Mouse (Mus musculus) CH12.LX (cell line): ENCODE data around the gene Brd2. TPM values are rescaled to one million over a fixed set of nuclear protein-coding genes. Genes with fewer than 3 reads are reported as not detected.

Source experiments
- DNase-seq: peaks from one replicate; pipeline ENCODE4 v3.0.0-alpha.2; 2013; ENCODE audit errors: extremely low read depth
- H3K27ac ChIP-seq: 2 replicates; pipeline ENCODE4 v1.5.1; 2012; ENCODE audit warnings: low read depth, mild to moderate bottlenecking, control low read depth, moderate library complexity; ENCODE audit not compliant: insufficient read depth
- H3K27me3 ChIP-seq: replicated peaks from 2 replicates; pipeline ENCODE3; 2012; ENCODE audit warnings: inconsistent platforms
- H3K36me3 ChIP-seq, 2 experiments: replicated peaks in 1 of 2; 2 replicates each; pipeline versions ENCODE3 to v1.6.1; 2012; ENCODE audit warnings: inconsistent platforms in 1 of 2, low read length in 1 of 2, mild to moderate bottlenecking in 1 of 2, mixed read lengths in 1 of 2, moderate library complexity in 1 of 2; ENCODE audit not compliant: control insufficient read depth in 1 of 2, insufficient read depth in 1 of 2
- H3K4me1 ChIP-seq, 2 experiments: 2 replicates each; pipeline ENCODE4 v1.6.1; 2012; ENCODE audit warnings: inconsistent platforms in 1 of 2, moderate library complexity in 1 of 2; ENCODE audit not compliant: insufficient read depth in 2 of 2, control insufficient read depth in 1 of 2
- H3K4me2 ChIP-seq: 2 replicates; pipeline ENCODE4 v1.6.1; 2012; ENCODE audit warnings: low read depth, mild to moderate bottlenecking, control low read depth; ENCODE audit not compliant: poor library complexity, insufficient read depth, severe bottlenecking
- H3K4me3 ChIP-seq, 3 experiments: fragments of 150-350 bp in 1 of 3; sonication (generic) in 1 of 3; replicated peaks in 1 of 3; 2 replicates each; pipeline versions ENCODE3 to v1.5.1; 2011 to 2012; ENCODE audit warnings: low read depth in 2 of 3, low read length in 2 of 3, mild to moderate bottlenecking in 2 of 3, moderate library complexity in 2 of 3, control low read depth in 1 of 3, improper control_type of control experiment in 1 of 3, inconsistent platforms in 1 of 3, mixed read lengths in 1 of 3; ENCODE audit not compliant: poor library complexity in 1 of 3
- H3K79me2 ChIP-seq: replicated peaks from 2 replicates; pipeline ENCODE4 v1.6.1; 2012; ENCODE audit warnings: mild to moderate bottlenecking, moderate library complexity; ENCODE audit not compliant: control insufficient read depth, poor library complexity, insufficient read depth, severe bottlenecking; ENCODE audit errors: extremely low read depth
- H3K9ac ChIP-seq: 2 replicates; pipeline ENCODE4 v1.6.1; 2012; ENCODE audit warnings: low read depth, mild to moderate bottlenecking, control low read depth, moderate library complexity; ENCODE audit not compliant: insufficient read depth
- H3K9me3 ChIP-seq: replicated peaks from 2 replicates; pipeline ENCODE3; 2012; ENCODE audit warnings: low read length, inconsistent platforms, mixed read lengths
- BHLHE40 ChIP-seq: IDR thresholded peaks from 2 replicates; pipeline ENCODE4 v1.6.1; 2011; ENCODE audit warnings: mild to moderate bottlenecking, low read depth, low read length, improper control_type of control experiment
- CHD1 ChIP-seq: IDR thresholded peaks from 2 replicates; pipeline ENCODE4 v1.6.1; 2012; ENCODE audit warnings: low read depth, low read length, improper control_type of control experiment, inconsistent platforms
- E2F4 ChIP-seq: IDR thresholded peaks from 2 replicates; pipeline ENCODE4 v1.6.1; 2011; ENCODE audit warnings: low read depth, low read length, improper control_type of control experiment; ENCODE audit not compliant: insufficient replicate concordance
- ELF1 ChIP-seq: IDR thresholded peaks from 2 replicates; pipeline ENCODE4 v1.6.1; 2014; ENCODE audit warnings: low read depth, mild to moderate bottlenecking, inconsistent platforms, low read length, improper control_type of control experiment
- ETS1 ChIP-seq: conservative IDR thresholded peaks from 2 replicates; pipeline ENCODE4 v1.6.1; 2012; ENCODE audit warnings: low read depth, mild to moderate bottlenecking, inconsistent platforms, low read length, improper control_type of control experiment, moderate library complexity
- IRF4 ChIP-seq: IDR thresholded peaks from 2 replicates; pipeline ENCODE4 v1.6.1; 2014; ENCODE audit warnings: low read depth, mild to moderate bottlenecking, inconsistent platforms, low read length, improper control_type of control experiment
- JUN ChIP-seq: IDR thresholded peaks from 2 replicates; pipeline ENCODE4 v1.6.1; 2011; ENCODE audit warnings: low read depth, mild to moderate bottlenecking, low read length, improper control_type of control experiment, moderate library complexity; ENCODE audit not compliant: insufficient read depth
- KAT2A ChIP-seq: IDR thresholded peaks from 2 replicates; pipeline ENCODE4 v1.6.1; 2012; ENCODE audit warnings: low read length, improper control_type of control experiment, inconsistent platforms; ENCODE audit not compliant: insufficient replicate concordance
- MAFK ChIP-seq: IDR thresholded peaks from 2 replicates; pipeline ENCODE4 v1.6.1; 2011; ENCODE audit warnings: low read length, improper control_type of control experiment; ENCODE audit not compliant: insufficient replicate concordance
- MEF2A ChIP-seq: IDR thresholded peaks from 2 replicates; pipeline ENCODE4 v1.6.1; 2014; ENCODE audit warnings: low read depth, mild to moderate bottlenecking, inconsistent platforms, low read length, improper control_type of control experiment, borderline replicate concordance
- MYC ChIP-seq: IDR thresholded peaks from 2 replicates; pipeline ENCODE4 v1.6.1; 2011; ENCODE audit warnings: low read depth, mild to moderate bottlenecking, improper control_type of control experiment, low read length
- NRF1 ChIP-seq: IDR thresholded peaks from 2 replicates; pipeline ENCODE4 v1.6.1; 2014; ENCODE audit warnings: low read depth, mild to moderate bottlenecking, inconsistent platforms, low read length, improper control_type of control experiment, moderate library complexity
- PAX5 ChIP-seq: IDR thresholded peaks from 2 replicates; pipeline ENCODE4 v1.6.1; 2012; ENCODE audit warnings: low read length, inconsistent platforms, mixed read lengths
- POLR2AphosphoS2 ChIP-seq: IDR thresholded peaks from 2 replicates; pipeline ENCODE4 v1.6.1; 2011; ENCODE audit warnings: low read depth, low read length, improper control_type of control experiment
- RAD21 ChIP-seq: IDR thresholded peaks from 2 replicates; pipeline ENCODE4 v1.6.1; 2011; ENCODE audit warnings: low read depth, mild to moderate bottlenecking, low read length, improper control_type of control experiment, moderate library complexity
- SIN3A ChIP-seq: IDR thresholded peaks from 2 replicates; pipeline ENCODE4 v1.6.1; 2012; ENCODE audit warnings: low read length, improper control_type of control experiment, inconsistent platforms
- SMC3 ChIP-seq: IDR thresholded peaks from 2 replicates; pipeline ENCODE4 v1.6.1; 2011; ENCODE audit warnings: low read depth, low read length, improper control_type of control experiment
- TCF12 ChIP-seq: IDR thresholded peaks from 2 replicates; pipeline ENCODE4 v1.6.1; 2014; ENCODE audit warnings: low read depth, mild to moderate bottlenecking, inconsistent platforms, low read length, improper control_type of control experiment
- UBTF ChIP-seq: IDR thresholded peaks from 2 replicates; pipeline ENCODE4 v1.6.1; 2012; ENCODE audit warnings: low read depth, mild to moderate bottlenecking, inconsistent platforms, low read length, improper control_type of control experiment, moderate library complexity
- USF1 ChIP-seq: IDR thresholded peaks from 2 replicates; pipeline ENCODE4 v1.6.1; 2014; ENCODE audit warnings: low read depth, mild to moderate bottlenecking, inconsistent platforms, low read length, improper control_type of control experiment
- USF2 ChIP-seq: conservative IDR thresholded peaks from 2 replicates; pipeline ENCODE4 v1.6.1; 2011; ENCODE audit warnings: low read depth, low read length, improper control_type of control experiment
- ZMIZ1 ChIP-seq: IDR thresholded peaks from 2 replicates; pipeline ENCODE4 v1.6.1; 2012; ENCODE audit warnings: low read depth, mild to moderate bottlenecking, inconsistent platforms, low read length, improper control_type of control experiment
- ZNF384 ChIP-seq: IDR thresholded peaks from 2 replicates; pipeline ENCODE4 v1.6.1; 2012; ENCODE audit warnings: low read depth, low read length, improper control_type of control experiment, inconsistent platforms
- dilution Hi-C: fragments of 300-500 bp; cut with MboI; formaldehyde crosslinking; loops from 2 replicates; pipeline ENCODE4 v1.14.3; 2020; ENCODE audit warnings: low sequenced_read_pairs; ENCODE audit not compliant: extremely low pct_unique_long_range_greater_than_20kb, extremely low pct_ligation_motif_present
- in situ Hi-C: fragments of 300-500 bp; cut with MboI; formaldehyde crosslinking; loops from 3 replicates; pipeline ENCODE4 v1.14.3; 2019; ENCODE audit warnings: low sequenced_read_pairs, low pct_ligation_motif_present, low pct_unique_long_range_greater_than_20kb, mixed read lengths
- polyA plus RNA-seq: library from polyadenylated mRNA; unstranded; fragments of >175 nt; gene quantifications from 2 replicates; pipeline ENCODE4 v1.2.1, GENCODE M21; 2012; ENCODE audit warnings: low read depth; ENCODE audit not compliant: insufficient read length
- total RNA-seq, 2 experiments: library from RNA; depleted of rRNA; stranded (reverse); fragments of 300-350 nt in 1 of 2; fragments of >200 nt in 1 of 2; gene quantifications; 2 replicates each; pipeline ENCODE4 v1.2.3; 2012 to 2014

Brd2 gene
- total and polyA plus RNA-seq, 3 experiments: 101 to 247 (median 141) TPM

DNA sequence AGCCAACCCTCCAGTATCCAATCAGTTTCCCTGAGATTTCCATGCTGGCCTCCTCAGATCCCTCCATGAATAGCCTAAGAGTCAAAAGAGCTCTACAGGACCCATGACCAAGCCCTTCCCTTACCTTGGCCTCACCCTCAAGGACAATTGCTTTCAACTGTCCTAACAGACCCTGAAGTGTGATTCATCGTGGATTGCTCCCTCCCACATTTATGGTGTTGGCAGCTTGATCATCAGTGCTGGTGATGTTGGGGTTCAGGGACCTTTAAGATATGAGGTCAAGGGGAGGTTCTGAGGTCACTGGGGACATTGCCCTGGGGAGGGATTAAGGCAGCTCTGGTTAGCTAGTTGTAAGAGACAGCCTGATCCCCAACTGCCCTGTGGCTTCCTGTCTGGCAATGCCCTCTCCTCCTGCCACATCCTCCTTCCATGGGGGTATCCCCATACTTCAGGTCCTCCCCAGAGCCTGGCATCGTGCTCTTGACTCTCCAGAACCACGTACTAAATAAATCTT lies 25.9 kb downstream of the Brd2 start:
- H3K79me2 ChIP-seq: no peaks in the 10 kb centered on the region
- TF ChIP-seq SMC3: no peak
- no peak for TF ChIP-seq TCF12
- TF ChIP-seq MAFK: no peak
- TF ChIP-seq JUN: no peak
- no peak for TF ChIP-seq CHD1
- TF ChIP-seq ZNF384: no peak
- TF ChIP-seq E2F4: no peak
- no peak for TF ChIP-seq USF2
- no peak for TF ChIP-seq IRF4
- no peak for TF ChIP-seq SIN3A
- no peak for TF ChIP-seq MYC
- no peak for TF ChIP-seq USF1
- TF ChIP-seq KAT2A: no peak
- TF ChIP-seq ELF1: no peak
- no peak for TF ChIP-seq ETS1
- TF ChIP-seq BHLHE40: no peak
- TF ChIP-seq UBTF: no peak
- no peak for TF ChIP-seq RAD21
- TF ChIP-seq PAX5: no peak
- no peak overlapping the region for H3K9ac ChIP-seq
- H3K4me2 ChIP-seq: no peak overlapping the region
- peaks cover 11 to 60% of the 10 kb centered on the region in 2 experiments for H3K4me1 ChIP-seq
- peaks cover 8% of the 10 kb centered on the region for H3K9me3 ChIP-seq
- dilution Hi-C loops: no loop called here
- in situ Hi-C loops: no loop called here
- H3K27me3 ChIP-seq: no peaks in the 10 kb centered on the region
- no peak for DNase-seq
- H3K36me3 ChIP-seq: peaks cover 3 to 28% of the 10 kb centered on the region in 2 experiments
- no peak overlapping the region for H3K27ac ChIP-seq
- no peak overlapping the region for H3K4me3 ChIP-seq

DNA sequence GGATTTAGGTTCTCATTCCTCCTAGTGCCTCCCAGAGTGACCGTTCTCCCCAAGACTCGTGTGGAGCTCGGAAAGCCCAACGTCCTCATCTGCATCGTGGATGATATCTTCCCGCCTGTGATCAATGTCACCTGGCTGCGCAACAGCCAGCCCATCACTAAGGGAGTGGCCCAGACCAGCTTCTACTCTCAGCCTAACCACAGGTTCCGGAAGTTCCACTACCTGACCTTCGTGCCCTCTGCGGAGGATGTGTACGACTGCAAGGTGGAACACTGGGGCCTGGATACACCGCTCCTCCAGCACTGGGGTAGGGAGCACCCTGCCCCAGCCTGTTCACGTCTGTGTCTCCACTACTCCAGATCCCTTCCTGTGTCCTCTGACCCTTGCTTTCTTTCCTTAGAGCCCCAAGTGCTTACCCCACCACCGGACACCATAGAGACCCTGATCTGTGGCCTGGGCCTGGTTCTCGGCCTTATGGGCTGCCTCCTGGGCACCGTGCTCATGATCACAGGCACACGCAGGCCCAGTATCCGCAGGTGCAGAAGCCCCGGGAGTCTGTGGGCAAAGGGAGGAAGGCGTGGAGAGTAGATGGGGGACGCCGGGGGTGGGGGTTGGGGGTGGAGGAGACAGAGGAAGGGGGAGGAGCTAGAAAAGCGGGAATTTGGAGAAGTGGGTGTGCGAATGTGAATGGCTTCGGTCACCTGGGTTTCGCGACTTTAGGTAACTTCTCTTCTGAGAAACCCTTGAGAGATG lies 28.0 kb downstream of the Brd2 start:
- dilution Hi-C loops: no loop called here
- TF ChIP-seq MAFK (no peak), CHD1 (no peak), POLR2AphosphoS2 (no peak), ETS1 (no peak), ZMIZ1 (no peak), MEF2A (no peak), NRF1 (no peak), PAX5 (no peak), MYC (no peak), TCF12 (no peak)
- no peak overlapping the region for H3K4me3 ChIP-seq

More for the DNA sequence above, 28.0 kb downstream of the Brd2 start:
- H3K4me1 ChIP-seq: peaks cover 10 to 55% of the 10 kb centered on the region in 2 experiments
- in situ Hi-C loops: loop anchor here (5.0 kb wide), 2 partner anchors 33 to 68 kb away; no protein-coding TSS in a partner anchor
- H3K9me3 ChIP-seq: peaks cover 8% of the 10 kb centered on the region
- H3K27me3 ChIP-seq: no peaks in the 10 kb centered on the region
- peaks cover 3 to 28% of the 10 kb centered on the region in 2 experiments for H3K36me3 ChIP-seq
- no peak overlapping the region for H3K27ac ChIP-seq
- no peak for DNase-seq
- H3K4me2 ChIP-seq: no peak overlapping the region
- no peaks in the 10 kb centered on the region for H3K79me2 ChIP-seq
- H3K9ac ChIP-seq: no peak overlapping the region
